Mouse (Mus musculus) bone marrow macrophage, adult 2 months (primary cell): ENCODE data around the gene Cd19.

Source experiments
- CTCF ChIP-seq: IDR thresholded peaks from 2 replicates; pipeline ENCODE4 v1.5.1; 2012; ENCODE audit warnings: low read depth, mild to moderate bottlenecking, low read length, moderate library complexity
- POLR2A ChIP-seq: IDR thresholded peaks from 2 replicates; pipeline ENCODE4 v1.6.1; 2012; ENCODE audit warnings: mild to moderate bottlenecking, low read depth, low read length, borderline replicate concordance

DNA sequence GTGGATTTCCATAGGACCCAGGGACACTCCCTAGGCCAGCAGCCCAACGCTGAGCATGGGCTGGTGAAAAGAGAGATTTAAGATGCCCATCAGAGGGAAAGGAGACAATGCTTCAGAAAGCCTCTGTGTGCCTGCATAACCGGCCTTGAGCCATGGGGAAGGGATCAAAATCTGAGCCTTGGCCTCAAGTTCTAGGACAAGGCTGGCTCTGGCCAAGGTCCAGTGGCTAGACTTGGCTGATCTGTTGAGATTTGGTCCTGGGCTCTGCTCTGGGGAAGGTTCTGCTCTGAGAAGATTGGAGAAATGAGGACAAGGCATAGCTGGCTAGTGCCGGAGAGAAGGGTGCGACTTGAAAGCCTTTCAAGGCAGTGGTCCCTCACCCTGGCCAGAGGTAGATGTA is 3.6 kb downstream of the Cd19 start:
- TF ChIP-seq POLR2A (no peak), CTCF (no peak)
